Mouse (Mus musculus) midbrain, postnatal 0 days (tissue): ENCODE measurements at regions not wholly inside any gene's neighbourhood (a gene's known extent, or its start where the extent isn't known, plus 50 kb on each side); places are given as distances from the start of the nearest gene placed in this dataset.
A peak's percentile ranks its signal among the peaks of the same experiment; 100 is the strongest.

ENCODE experiments used
- ATAC-seq: fragments of 200-750 bp; cut with Nextera tagmentation; 2 replicates; pipeline ENCODE4 v1.8.0; 2017; ENCODE audit warnings: moderate number of reproducible peaks, mild to moderate bottlenecking, moderate TSS enrichment, moderate library complexity; ENCODE audit not compliant: low FRiP score
- DNase-seq: peaks from one replicate; pipeline ENCODE4 v3.0.0-alpha.2; 2015; ENCODE audit warnings: low spot score
- H3K27ac ChIP-seq: fragments of 300-500 bp; sonication (generic); 2 replicates; pipeline ENCODE4 v1.5.1; 2014; ENCODE audit warnings: low read depth, mild to moderate bottlenecking, low read length, mixed read lengths
- H3K27me3 ChIP-seq: fragments of 300-500 bp; sonication (generic); 2 replicates; pipeline ENCODE4 v1.6.1; 2014; ENCODE audit warnings: low read length, control low read depth, mixed read lengths; ENCODE audit not compliant: insufficient read depth
- H3K36me3 ChIP-seq: fragments of 300-500 bp; sonication (generic); 2 replicates; pipeline ENCODE4 v1.6.1; 2014; ENCODE audit warnings: low read length, control low read depth, mixed read lengths; ENCODE audit not compliant: insufficient read depth
- H3K4me1 ChIP-seq: fragments of 300-500 bp; sonication (generic); 2 replicates; pipeline ENCODE4 v1.6.1; 2014; ENCODE audit warnings: mild to moderate bottlenecking, control low read depth, antibody characterized with exemption, low read length, mixed read lengths; ENCODE audit not compliant: insufficient read depth
- H3K4me2 ChIP-seq: fragments of 300-500 bp; sonication (generic); 2 replicates; pipeline ENCODE4 v1.6.1; 2014; ENCODE audit warnings: low read depth, mild to moderate bottlenecking, low read length, mixed read lengths; ENCODE audit not compliant: poor library complexity, severe bottlenecking
- H3K4me3 ChIP-seq: fragments of 300-500 bp; sonication (generic); 2 replicates; pipeline ENCODE4 v1.5.1; 2014; ENCODE audit warnings: low read depth, mild to moderate bottlenecking, low read length, moderate library complexity
- H3K9ac ChIP-seq: fragments of 300-500 bp; sonication (generic); replicated peaks from 2 replicates; pipeline ENCODE4 v1.6.1; 2014; ENCODE audit warnings: mild to moderate bottlenecking, low read length, moderate library complexity, mixed read lengths; ENCODE audit not compliant: poor library complexity, severe bottlenecking
- H3K9me3 ChIP-seq: fragments of 300-500 bp; sonication (generic); 2 replicates; pipeline ENCODE4 v1.6.1; 2016; ENCODE audit warnings: low read length, control low read depth
- CTCF ChIP-seq: IDR thresholded peaks from 2 replicates; pipeline ENCODE4 v1.5.1; 2016; ENCODE audit warnings: antibody characterized with exemption, mild to moderate bottlenecking
- WGBS: fragments of 180-500 bp; shearing (Covaris S2); extraction: QIAGEN DNeasy Blood & Tissue Kit; methylation state at CpG from one replicate; pipeline ENCODE4 v1.1.7; 2014; 5-methylcytosine and 5-hydroxymethylcytosine counted together

DNA sequence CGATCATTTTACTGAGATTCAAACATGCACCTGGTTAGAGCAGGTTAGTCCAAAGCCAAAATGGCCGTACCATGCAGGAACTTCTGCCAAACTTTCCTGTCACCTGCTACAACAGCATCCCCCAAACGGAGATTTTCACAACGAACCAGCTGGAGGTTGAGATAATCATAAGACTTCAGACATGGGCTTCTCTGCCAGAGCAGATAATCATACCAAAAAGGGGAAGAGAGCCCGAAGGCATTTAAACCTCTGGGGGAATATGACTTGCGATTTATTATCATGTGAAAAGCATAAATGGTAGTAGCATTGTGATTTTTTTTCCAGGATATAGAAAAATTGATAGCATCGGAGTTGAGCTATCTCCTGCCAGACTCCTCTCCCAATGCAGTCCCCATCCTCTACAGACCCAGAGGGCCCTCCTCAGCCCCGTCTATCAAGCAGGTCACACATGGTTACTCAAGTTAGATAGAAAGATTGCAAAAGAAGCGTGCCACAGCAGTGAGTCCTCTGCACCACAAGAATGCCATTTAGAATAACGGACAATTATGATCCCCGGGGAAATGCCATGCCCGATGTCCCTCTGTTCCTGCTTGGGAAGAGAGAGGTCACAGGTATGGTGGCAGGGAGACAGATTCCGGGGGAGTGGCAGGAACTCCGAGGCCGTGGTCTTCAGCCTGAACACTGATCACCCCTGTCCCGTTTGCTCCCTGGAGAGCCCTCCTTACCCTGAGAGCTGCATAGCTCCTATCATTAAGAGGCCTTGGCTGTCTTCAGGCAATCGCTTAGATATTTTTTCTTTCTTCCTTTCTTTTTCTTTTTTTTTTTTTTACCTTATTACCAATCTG is 151.3 kb upstream of the Lmo4 start:
- H3K9ac ChIP-seq: no peak overlapping the region
- H3K27me3 ChIP-seq: no peaks in the 10 kb centered on the region
- no peak for ATAC-seq
- no peak for DNase-seq
- H3K36me3 ChIP-seq: no peaks in the 10 kb centered on the region
- no peak overlapping the region for H3K4me2 ChIP-seq
- WGBS: 62% methylated on average over 17 of the region's 17 CpGs
- no peak overlapping the region for H3K4me3 ChIP-seq
- H3K9me3 ChIP-seq: no peaks in the 10 kb centered on the region
- no peaks in the 10 kb centered on the region for H3K4me1 ChIP-seq
- no peak for TF ChIP-seq CTCF
- no peak overlapping the region for H3K27ac ChIP-seq

DNA sequence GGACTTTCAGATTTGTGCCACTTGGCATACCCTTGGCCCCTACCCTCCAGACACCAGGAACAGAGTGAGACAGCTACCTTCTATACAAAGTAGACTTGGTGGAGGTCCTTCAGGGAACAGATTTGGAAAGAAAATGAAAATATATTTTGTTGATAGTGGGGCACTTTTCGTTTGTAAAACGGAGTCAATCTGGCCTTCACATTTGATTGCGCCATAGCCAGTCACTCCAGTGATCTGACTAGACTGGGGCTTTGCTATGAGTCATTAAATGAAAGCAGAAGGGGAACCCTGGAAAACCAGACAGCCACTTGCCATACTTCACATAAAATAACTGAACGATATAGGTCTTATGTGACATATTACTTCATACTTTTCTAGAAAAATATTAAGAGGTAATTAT is 147.5 kb upstream of the Lmo4 start:
- Histone ChIP-seq H3K27me3 (no peaks in the 10 kb centered on the region), H3K4me3 (no peak overlapping the region), H3K4me2 (no peak overlapping the region), H3K9me3 (no peaks in the 10 kb centered on the region), H3K4me1 (no peaks in the 10 kb centered on the region), H3K27ac (no peak overlapping the region), H3K36me3 (no peaks in the 10 kb centered on the region), H3K9ac (no peak overlapping the region)
- DNase-seq (no peak), ATAC-seq (no peak)
- no peak for TF ChIP-seq CTCF
- WGBS: 92% methylated on average over 4 of the region's 4 CpGs

DNA sequence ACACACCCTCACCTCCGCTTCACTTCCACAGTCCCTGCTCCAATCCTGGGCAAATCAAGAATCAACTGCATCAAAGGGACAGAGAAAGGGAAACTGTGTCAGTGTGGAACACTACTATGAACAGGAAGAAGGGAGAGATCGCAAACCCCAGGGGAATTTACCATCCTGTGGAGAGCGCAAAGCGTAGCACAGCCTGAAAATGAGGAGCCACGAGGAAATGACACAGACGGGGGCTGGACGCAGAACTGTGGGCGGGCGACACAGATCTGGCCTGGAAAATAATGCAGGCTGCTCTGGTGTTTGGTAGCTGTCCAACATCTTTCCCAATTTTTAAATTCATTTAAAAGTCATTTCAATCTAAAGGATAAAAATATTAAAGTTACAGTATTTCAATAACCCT is 143.4 kb upstream of the Lmo4 start:
- Histone ChIP-seq H3K4me1 (no peaks in the 10 kb centered on the region), H3K4me2 (no peak overlapping the region), H3K27ac (no peak overlapping the region), H3K27me3 (no peaks in the 10 kb centered on the region), H3K9me3 (no peaks in the 10 kb centered on the region), H3K4me3 (no peak overlapping the region), H3K9ac (no peak overlapping the region), H3K36me3 (no peaks in the 10 kb centered on the region)
- WGBS: 73% methylated on average over 9 of the region's 9 CpGs
- no peak for DNase-seq
- no peak for ATAC-seq
- TF ChIP-seq CTCF: no peak

DNA sequence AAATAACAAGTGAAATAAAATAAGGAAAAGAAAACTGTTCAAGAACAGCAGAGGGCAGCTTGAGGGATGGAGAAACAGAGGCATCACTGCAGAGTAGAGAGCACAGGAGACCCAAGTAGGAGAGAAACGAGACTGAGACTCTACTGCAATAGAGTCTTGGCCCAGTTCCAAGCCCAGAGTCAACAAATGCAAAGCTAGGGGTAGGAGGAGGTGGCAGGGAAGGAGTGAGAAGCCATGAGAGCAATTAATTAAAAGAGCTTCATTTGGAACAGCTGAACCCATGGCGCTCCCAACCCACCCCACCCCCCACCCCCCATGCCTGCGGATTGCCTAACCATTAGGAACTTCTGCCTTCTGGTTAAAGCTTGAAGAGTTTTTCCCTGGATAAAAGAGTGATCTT is 130.2 kb upstream of the Lmo4 start:
- Histone ChIP-seq H3K27ac (no peak overlapping the region), H3K4me3 (no peak overlapping the region), H3K9me3 (no peaks in the 10 kb centered on the region), H3K9ac (no peak overlapping the region), H3K4me1 (no peaks in the 10 kb centered on the region), H3K36me3 (no peaks in the 10 kb centered on the region), H3K4me2 (no peak overlapping the region), H3K27me3 (no peaks in the 10 kb centered on the region)
- 74% methylated on average over 3 of the region's 3 CpGs for WGBS
- DNase-seq (no peak), ATAC-seq (no peak)
- TF ChIP-seq CTCF: no peak

DNA sequence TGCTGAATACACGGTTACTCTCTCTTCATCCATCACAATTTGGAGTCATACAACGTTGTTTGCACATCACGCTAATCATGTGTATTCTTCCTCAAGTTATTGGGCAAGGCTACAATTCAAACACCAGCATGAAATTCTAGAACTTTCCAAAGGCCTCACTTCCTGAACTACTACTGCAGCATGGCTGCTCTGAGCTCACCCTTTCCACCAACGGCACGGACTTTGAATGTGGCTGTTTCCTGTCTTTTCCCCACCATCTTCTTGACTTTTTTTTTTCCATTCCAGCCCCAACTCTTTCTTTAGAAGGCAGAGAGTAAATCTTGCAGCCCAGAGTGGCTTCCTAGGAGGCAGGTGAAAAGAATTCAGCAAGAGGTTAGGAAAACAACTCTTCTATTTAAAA is 129.2 kb upstream of the Lmo4 start:
- Histone ChIP-seq H3K4me2 (no peak overlapping the region), H3K9ac (no peak overlapping the region), H3K4me3 (no peak overlapping the region), H3K27ac (no peak overlapping the region), H3K9me3 (no peaks in the 10 kb centered on the region), H3K4me1 (no peaks in the 10 kb centered on the region), H3K36me3 (no peaks in the 10 kb centered on the region), H3K27me3 (no peaks in the 10 kb centered on the region)
- TF ChIP-seq CTCF: no peak
- no peak for ATAC-seq
- WGBS: 90% methylated on average over 5 of the region's 5 CpGs
- DNase-seq: no peak

DNA sequence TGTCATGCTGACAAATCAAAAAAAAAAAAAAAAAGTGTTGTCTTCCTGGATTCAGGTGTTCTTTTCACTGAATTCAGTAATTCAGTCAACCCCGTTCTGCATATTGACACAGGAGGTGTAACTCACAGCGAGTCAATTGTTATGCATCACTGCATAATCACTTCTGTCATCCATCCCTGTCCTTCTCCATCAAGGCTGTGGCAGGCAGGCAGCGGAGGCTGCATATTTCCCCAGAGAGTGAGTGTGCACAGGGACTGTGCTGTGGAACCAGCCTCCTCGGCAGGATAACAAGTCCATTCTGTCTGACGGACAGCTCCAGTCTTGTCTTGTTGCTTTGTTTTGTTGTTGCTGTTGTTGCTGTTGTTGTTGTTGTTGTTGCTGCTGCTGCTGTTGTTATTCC is 127.3 kb upstream of the Lmo4 start:
- TF ChIP-seq CTCF: no peak
- Histone ChIP-seq H3K4me1 (no peaks in the 10 kb centered on the region), H3K36me3 (no peaks in the 10 kb centered on the region), H3K27ac (no peak overlapping the region), H3K27me3 (no peaks in the 10 kb centered on the region), H3K9me3 (no peaks in the 10 kb centered on the region), H3K4me2 (no peak overlapping the region), H3K9ac (no peak overlapping the region), H3K4me3 (no peak overlapping the region)
- no peak for ATAC-seq
- 17% methylated on average over 5 of the region's 5 CpGs for WGBS
- peak; percentile 12 for DNase-seq
